Mouse (Mus musculus): ENCODE data around the gene Flcn. TPM values are rescaled to one million over a fixed set of nuclear protein-coding genes. Genes with fewer than 3 reads are reported as not detected.

The Flcn gene
- total and polyA plus RNA-seq, 3 experiments: 34.9 to 60.9 (median 40.0) TPM

- ATAC-seq (ENCODE audit: extremely low read depth, insufficient number of reproducible peaks, low FRiP score, poor library complexity, severe bottlenecking) (no peak), DNase-seq (ENCODE audit: low spot score) (no peak)
- Histone ChIP-seq H3K4me1 (ENCODE audit: insufficient read depth, low read depth, low read length) (no peaks in the 10 kb centered on the region), H3K27me3 (ENCODE audit: insufficient read depth, low read length) (no peaks in the 10 kb centered on the region), H3K4me3 (ENCODE audit: low read depth, low read length) (no peak overlapping the region), H3K9me3 (replicated peaks) (no peaks in the 10 kb centered on the region), H3K36me3 (replicated peaks) (peaks cover 92% of the 10 kb centered on the region)
- TF ChIP-seq CTCF (IDR thresholded peaks at IDR 0.05; ENCODE audit: low read depth, low read length) (no peak), TAL1 (conservative IDR thresholded peaks at IDR 0.05; ENCODE audit: low read depth, low read length) (no peak), GATA2 (IDR thresholded peaks at IDR 0.05; ENCODE audit: borderline replicate concordance, low read depth, low read length) (no peak), GATA1 (IDR thresholded peaks at IDR 0.05; ENCODE audit: borderline replicate concordance, low read length) (no peak), POLR2AphosphoS5 (IDR thresholded peaks at IDR 0.05; ENCODE audit: insufficient replicate concordance, low read depth, low read length) (no peak)
Measured at GRCm38 (mm10) chr11:59770753-59771152, 39.1 kb downstream of the Flcn start.

DNA sequence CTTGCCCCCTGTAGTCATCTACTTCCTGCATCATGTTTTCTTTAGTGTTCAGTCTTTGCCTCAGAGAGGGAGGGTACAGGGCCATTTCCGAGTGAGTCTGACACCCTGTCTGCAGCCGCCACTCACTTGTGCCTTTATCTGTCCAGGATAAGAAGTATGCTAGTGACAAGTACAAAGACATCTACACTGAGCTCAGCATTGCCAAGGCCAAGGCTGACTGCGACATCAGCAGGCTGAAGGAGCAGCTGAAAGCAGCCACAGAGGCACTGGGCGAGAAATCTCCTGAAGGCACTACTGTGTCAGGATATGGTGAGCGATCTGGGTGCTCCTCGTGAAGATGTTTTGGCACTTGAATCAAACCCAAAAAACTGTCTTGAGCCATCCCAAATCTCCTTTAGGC lies 40.1 kb downstream of the Flcn start:
- Histone ChIP-seq H3K36me3 (replicated peaks) (peaks cover 94% of the 10 kb centered on the region), H3K4me3 (ENCODE audit: low read depth, low read length) (no peak overlapping the region), H3K27me3 (ENCODE audit: insufficient read depth, low read length) (no peaks in the 10 kb centered on the region), H3K4me1 (ENCODE audit: insufficient read depth, low read depth, low read length) (no peaks in the 10 kb centered on the region), H3K9me3 (replicated peaks) (no peaks in the 10 kb centered on the region)
- ATAC-seq (ENCODE audit: extremely low read depth, insufficient number of reproducible peaks, low FRiP score, poor library complexity, severe bottlenecking): no peak
- DNase-seq (ENCODE audit: low spot score): no peak
- TF ChIP-seq CTCF (IDR thresholded peaks at IDR 0.05; ENCODE audit: low read depth, low read length) (no peak), POLR2AphosphoS5 (IDR thresholded peaks at IDR 0.05; ENCODE audit: insufficient replicate concordance, low read depth, low read length) (no peak)

- ATAC-seq (ENCODE audit: extremely low read depth, insufficient number of reproducible peaks, low FRiP score, poor library complexity, severe bottlenecking): no peak
- H3K9me3 ChIP-seq (replicated peaks): no peaks in the 10 kb centered on the region
- no peak overlapping the region for H3K4me3 ChIP-seq (ENCODE audit: low read depth, low read length)
- peaks cover 95% of the 10 kb centered on the region for H3K36me3 ChIP-seq (replicated peaks)
- no peaks in the 10 kb centered on the region for H3K27me3 ChIP-seq (ENCODE audit: insufficient read depth, low read length)
- no peak for DNase-seq (ENCODE audit: low spot score)
- no peaks in the 10 kb centered on the region for H3K4me1 ChIP-seq (ENCODE audit: insufficient read depth, low read depth, low read length)
- no peak for TF ChIP-seq GATA1 (IDR thresholded peaks at IDR 0.05; ENCODE audit: borderline replicate concordance, low read length)
- TF ChIP-seq CTCF (IDR thresholded peaks at IDR 0.05; ENCODE audit: low read depth, low read length): no peak
- TF ChIP-seq POLR2AphosphoS5 (IDR thresholded peaks at IDR 0.05; ENCODE audit: insufficient replicate concordance, low read depth, low read length): no peak
- TF ChIP-seq GATA2 (IDR thresholded peaks at IDR 0.05; ENCODE audit: borderline replicate concordance, low read depth, low read length): no peak
- TF ChIP-seq TAL1 (conservative IDR thresholded peaks at IDR 0.05; ENCODE audit: low read depth, low read length): no peak
Measured at GRCm38 (mm10) chr11:59769307-59769706, 40.5 kb downstream of the Flcn start.

- H3K4me1 ChIP-seq (ENCODE audit: insufficient read depth, low read depth, low read length): no peaks in the 10 kb centered on the region
- H3K36me3 ChIP-seq (replicated peaks): peaks cover 93% of the 10 kb centered on the region
- no peak for DNase-seq (ENCODE audit: low spot score)
- TF ChIP-seq CTCF (IDR thresholded peaks at IDR 0.05; ENCODE audit: low read depth, low read length) (no peak), TAL1 (conservative IDR thresholded peaks at IDR 0.05; ENCODE audit: low read depth, low read length) (no peak), POLR2AphosphoS5 (IDR thresholded peaks at IDR 0.05; ENCODE audit: insufficient replicate concordance, low read depth, low read length) (no peak), GATA2 (IDR thresholded peaks at IDR 0.05; ENCODE audit: borderline replicate concordance, low read depth, low read length) (no peak), GATA1 (IDR thresholded peaks at IDR 0.05; ENCODE audit: borderline replicate concordance, low read length) (no peak)
- no peak overlapping the region for H3K4me3 ChIP-seq (ENCODE audit: low read depth, low read length)
- H3K27me3 ChIP-seq (ENCODE audit: insufficient read depth, low read length): no peaks in the 10 kb centered on the region
- no peak for ATAC-seq (ENCODE audit: extremely low read depth, insufficient number of reproducible peaks, low FRiP score, poor library complexity, severe bottlenecking)
- no peaks in the 10 kb centered on the region for H3K9me3 ChIP-seq (replicated peaks)
Measured at GRCm38 (mm10) chr11:59760796-59761195, 49.0 kb downstream of the Flcn start.

DNA sequence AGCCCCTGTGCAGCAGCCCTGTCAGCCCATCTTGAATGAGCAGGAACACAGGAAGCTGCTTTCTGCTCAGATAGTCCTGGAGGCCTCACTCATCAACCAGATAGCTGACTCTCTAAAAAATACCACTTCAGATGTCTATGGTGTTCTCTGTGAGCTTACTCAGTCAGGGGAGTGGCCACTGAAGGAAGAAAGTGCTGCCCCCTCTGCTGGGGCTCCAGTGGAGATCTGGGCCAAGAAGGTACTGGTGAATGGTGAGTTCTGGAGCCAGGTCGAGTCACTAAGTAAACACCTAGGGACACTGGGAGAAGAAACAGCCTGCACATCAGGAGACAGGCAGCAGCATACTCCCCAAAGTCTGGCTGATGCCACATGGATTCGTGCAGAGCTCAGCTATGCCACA lies 50.2 kb downstream of the Flcn start:
- H3K4me1 ChIP-seq (ENCODE audit: insufficient read depth, low read depth, low read length): no peaks in the 10 kb centered on the region
- no peaks in the 10 kb centered on the region for H3K27me3 ChIP-seq (ENCODE audit: insufficient read depth, low read length)
- ATAC-seq (ENCODE audit: extremely low read depth, insufficient number of reproducible peaks, low FRiP score, poor library complexity, severe bottlenecking): no peak
- H3K9me3 ChIP-seq (replicated peaks): no peaks in the 10 kb centered on the region
- TF ChIP-seq TAL1 (conservative IDR thresholded peaks at IDR 0.05; ENCODE audit: low read depth, low read length): no peak
- TF ChIP-seq GATA1 (IDR thresholded peaks at IDR 0.05; ENCODE audit: borderline replicate concordance, low read length): no peak
- TF ChIP-seq POLR2AphosphoS5 (IDR thresholded peaks at IDR 0.05; ENCODE audit: insufficient replicate concordance, low read depth, low read length): no peak
- no peak for TF ChIP-seq GATA2 (IDR thresholded peaks at IDR 0.05; ENCODE audit: borderline replicate concordance, low read depth, low read length)
- TF ChIP-seq CTCF (IDR thresholded peaks at IDR 0.05; ENCODE audit: low read depth, low read length): no peak
- H3K36me3 ChIP-seq (replicated peaks): peaks cover 93% of the 10 kb centered on the region
- no peak for DNase-seq (ENCODE audit: low spot score)
- H3K4me3 ChIP-seq (ENCODE audit: low read depth, low read length): no peak overlapping the region

DNA sequence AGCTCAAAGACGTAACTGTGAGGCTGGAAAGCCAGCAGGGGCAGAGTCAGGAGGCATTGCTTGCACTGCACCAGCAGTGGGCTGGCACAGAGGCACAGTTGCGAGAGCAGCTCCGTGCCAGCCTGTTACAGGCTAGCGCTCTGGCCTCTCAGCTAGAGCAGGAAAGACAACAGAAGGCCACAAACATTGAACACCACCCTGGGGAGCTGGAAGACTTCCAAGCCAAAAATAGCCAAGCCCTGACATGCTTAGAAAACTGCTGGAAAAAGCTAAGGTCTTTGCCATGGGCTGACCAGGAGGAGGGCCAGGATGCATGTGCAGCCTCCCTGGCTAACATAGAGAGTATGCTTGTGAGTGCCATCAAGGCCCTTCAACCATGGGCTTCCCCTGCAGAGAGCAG lies 50.6 kb downstream of the Flcn start:
- ATAC-seq (ENCODE audit: extremely low read depth, insufficient number of reproducible peaks, low FRiP score, poor library complexity, severe bottlenecking) (no peak), DNase-seq (ENCODE audit: low spot score) (no peak)
- Histone ChIP-seq H3K4me1 (ENCODE audit: insufficient read depth, low read depth, low read length) (no peaks in the 10 kb centered on the region), H3K9me3 (replicated peaks) (no peaks in the 10 kb centered on the region), H3K36me3 (replicated peaks) (peaks cover 91% of the 10 kb centered on the region), H3K27me3 (ENCODE audit: insufficient read depth, low read length) (no peaks in the 10 kb centered on the region), H3K4me3 (ENCODE audit: low read depth, low read length) (no peak overlapping the region)
- TF ChIP-seq GATA1 (IDR thresholded peaks at IDR 0.05; ENCODE audit: borderline replicate concordance, low read length): no peak
- no peak for TF ChIP-seq TAL1 (conservative IDR thresholded peaks at IDR 0.05; ENCODE audit: low read depth, low read length)
- no peak for TF ChIP-seq GATA2 (IDR thresholded peaks at IDR 0.05; ENCODE audit: borderline replicate concordance, low read depth, low read length)
- no peak for TF ChIP-seq POLR2AphosphoS5 (IDR thresholded peaks at IDR 0.05; ENCODE audit: insufficient replicate concordance, low read depth, low read length)
- TF ChIP-seq CTCF (IDR thresholded peaks at IDR 0.05; ENCODE audit: low read depth, low read length): no peak

Measured in G1E (cell line).